Mouse (Mus musculus): ENCODE data around the gene Birc7. TPM values are rescaled to one million over a fixed set of nuclear protein-coding genes. Genes with fewer than 3 reads are reported as not detected.

Birc7 gene
- total and polyA plus RNA-seq, 3 experiments = not detected

DNA sequence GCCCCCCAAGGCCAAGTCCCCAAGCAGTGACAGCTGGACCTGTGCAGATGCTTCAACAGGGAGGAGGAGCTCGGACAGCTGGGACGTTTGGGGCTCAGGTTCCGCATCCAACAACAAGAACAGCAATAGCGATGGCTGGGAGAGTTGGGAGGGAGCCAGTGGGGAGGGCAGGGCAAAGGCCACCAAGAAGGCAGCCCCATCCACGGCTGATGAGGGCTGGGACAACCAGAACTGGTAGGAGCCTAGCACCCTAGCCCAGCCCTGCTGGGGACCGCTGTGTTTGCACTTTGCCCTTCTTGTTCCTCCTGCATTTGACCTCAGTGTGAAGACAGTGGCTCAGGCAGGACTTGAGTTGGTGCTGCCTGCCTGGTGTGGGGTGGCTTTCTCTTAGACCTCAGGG is 52.3 kb downstream of the Birc7 start:
- Histone ChIP-seq H3K79me2 (replicated peaks; ENCODE audit: control insufficient read depth, insufficient read depth, low read length) (no peaks in the 10 kb centered on the region), H3K4me3 (no peak overlapping the region), H3K9ac (ENCODE audit: low read depth, low read length) (no peak overlapping the region), H3K36me3 (ENCODE audit: control insufficient read depth, insufficient read depth, low read length) (no peaks in the 10 kb centered on the region), H3K4me1 (ENCODE audit: control insufficient read depth, insufficient read depth, low read length) (no peaks in the 10 kb centered on the region), H3K27me3 (ENCODE audit: control insufficient read depth, insufficient read depth, low read length) (no peaks in the 10 kb centered on the region), H3K27ac (no peak overlapping the region)
- DNase-seq = no peak
- TF ChIP-seq POLR2A (IDR thresholded peaks at IDR 0.05; ENCODE audit: insufficient read depth, low read depth, low read length) = no peak
- TF ChIP-seq EP300 (IDR thresholded peaks at IDR 0.05; ENCODE audit: insufficient read depth, low read depth, low read length) = no peak
- no peak for TF ChIP-seq CTCF (IDR thresholded peaks at IDR 0.05)
- intact Hi-C loops (cut with DNase I) = no loop called here
- WGBS = 70% methylated on average over 6 of the region's 6 CpGs

Small RNAs within 50 kb of the gene (microRNA-seq; reads per million reads assigned to microRNA genes)
- 0 reads per million in 2 experiments for gene Mir124a-3

Other genes with a start within 250 kb of the Birc7 start
- 10 to 100 TPM; 30.7 to 30.8 TPM for gene Dido1, start 219.0 kb upstream of the Birc7 start, total RNA-seq (2021)
- gene Dido1, start 219.0 kb upstream of the Birc7 start, polyA plus RNA-seq (2012; rRNA removed) = 8.6 and 13.8 TPM in 2 replicates
- gene Gid8, start 218.9 kb upstream of the Birc7 start, total RNA-seq (2021) = 10 to 100 TPM; 59.3 to 61.3 TPM
- gene Gid8, start 218.9 kb upstream of the Birc7 start, polyA plus RNA-seq (2012; rRNA removed) = 38.9 and 70.7 TPM in 2 replicates
- gene Slc17a9, start 203.8 kb upstream of the Birc7 start, total RNA-seq (2021) = under 1 TPM; 0.42 to 0.43 TPM
- 2.4 and 2.6 TPM in 2 replicates for gene Slc17a9, start 203.8 kb upstream of the Birc7 start, polyA plus RNA-seq (2012; rRNA removed)
- gene Bhlhe23, start 152.1 kb upstream of the Birc7 start, total RNA-seq (2021) = not detected
- not detected in 2 replicates for gene Bhlhe23, start 152.1 kb upstream of the Birc7 start, polyA plus RNA-seq (2012; rRNA removed)
- 10 to 100 TPM; 31.7 to 36.4 TPM for gene Ythdf1, start 8.1 kb upstream of the Birc7 start, total RNA-seq (2021)
- gene Ythdf1, start 8.1 kb upstream of the Birc7 start, polyA plus RNA-seq (2012; rRNA removed) = 30.8 and 51.1 TPM in 2 replicates
- 1 to 10 TPM; 7.0 to 7.3 TPM for gene Nkain4, start 25.7 kb downstream of the Birc7 start, total RNA-seq (2021)
- 18.0 and 29.4 TPM in 2 replicates for gene Nkain4, start 25.7 kb downstream of the Birc7 start, polyA plus RNA-seq (2012; rRNA removed)
- gene Arfgap1, start 38.2 kb downstream of the Birc7 start, total RNA-seq (2021) = 10 to 100 TPM; 28.8 to 32.2 TPM
- 31.9 and 41.4 TPM in 2 replicates for gene Arfgap1, start 38.2 kb downstream of the Birc7 start, polyA plus RNA-seq (2012; rRNA removed)
- under 1 TPM; 0.23 to 0.44 TPM for gene Col20a1, start 57.5 kb downstream of the Birc7 start, total RNA-seq (2021)
- gene Col20a1, start 57.5 kb downstream of the Birc7 start, polyA plus RNA-seq (2012; rRNA removed) = 1.2 and 2.0 TPM in 2 replicates
- not detected for gene Chrna4, start 114.5 kb downstream of the Birc7 start, total RNA-seq (2021)
- not detected in 2 replicates for gene Chrna4, start 114.5 kb downstream of the Birc7 start, polyA plus RNA-seq (2012; rRNA removed)
- gene Kcnq2, start 206.3 kb downstream of the Birc7 start, total RNA-seq (2021) = under 1 TPM in 1 of 2 experiments, not detected in 1; 0.05 TPM
- gene Kcnq2, start 206.3 kb downstream of the Birc7 start, polyA plus RNA-seq (2012; rRNA removed) = 0.23 TPM in 2 replicates
- gene Eef1a2, start 228.0 kb downstream of the Birc7 start, total RNA-seq (2021) = 1,000 to 10,000 TPM; 1,434 to 1,646 TPM
- 1,031 and 1,150 TPM in 2 replicates for gene Eef1a2, start 228.0 kb downstream of the Birc7 start, polyA plus RNA-seq (2012; rRNA removed)